Mouse (Mus musculus): ENCODE measurements around the gene Prps1l1.

The Prps1l1 gene

GRCm38 (mm10) chr12:35022066-35022465 lies 37.5 kb downstream of the Prps1l1 start:
- DNase-seq (ENCODE audit: extremely low spot score, low read depth, low spot score) = no peak

- DNase-seq (ENCODE audit: extremely low spot score, low read depth, low spot score) = no peak
These were observed 41.4 kb downstream of the Prps1l1 start for GRCm38 (mm10) chr12:35025916-35026432.

- DNase-seq (ENCODE audit: extremely low spot score, low read depth, low spot score) = no peak
These were observed 43.0 kb downstream of the Prps1l1 start for GRCm38 (mm10) chr12:35027533-35027932.

Measured in hindlimb bud, embryonic 11.5 days (tissue).